Mouse (Mus musculus) ES-E14 (cell line): Measurements from ENCODE around the gene 5830473C10Rik.

Source experiments
- HCFC1 ChIP-seq: IDR thresholded peaks from 2 replicates; pipeline ENCODE4 v1.6.1; 2012; ENCODE audit warnings: low read length, inconsistent platforms, borderline replicate concordance; ENCODE audit not compliant: insufficient read depth
- MAFK ChIP-seq: IDR thresholded peaks from 2 replicates; pipeline ENCODE4 v1.6.1; 2014; ENCODE audit warnings: mild to moderate bottlenecking, low read depth, low read length, inconsistent platforms; ENCODE audit not compliant: insufficient read depth
- ZC3H11A ChIP-seq: IDR thresholded peaks from 2 replicates; pipeline ENCODE4 v1.6.1; 2012; ENCODE audit warnings: low read depth, mild to moderate bottlenecking, inconsistent platforms, low read length, borderline replicate concordance
- ZNF384 ChIP-seq: IDR thresholded peaks from 2 replicates; pipeline ENCODE4 v1.6.1; 2012; ENCODE audit warnings: low read depth, low read length, inconsistent platforms

DNA sequence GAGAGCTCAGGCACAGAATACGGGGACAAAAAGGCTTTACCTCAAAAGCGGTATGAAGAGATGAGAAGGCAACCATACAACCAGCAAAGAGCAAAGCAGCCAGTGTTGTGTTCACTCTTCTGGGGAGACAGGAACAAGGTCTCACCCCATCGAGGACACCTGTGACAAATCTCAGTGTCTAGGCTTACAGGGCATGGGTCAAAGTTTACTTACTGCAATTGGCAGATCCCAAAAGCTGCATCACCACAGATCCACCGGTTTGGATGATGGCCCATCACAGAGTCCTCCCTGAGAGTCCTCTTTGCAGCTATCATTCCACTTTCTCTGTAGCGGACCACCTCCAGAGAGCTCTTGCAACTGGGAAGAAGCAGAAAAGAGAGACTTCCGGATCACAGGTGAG is 45.3 kb upstream of the 5830473C10Rik start:
- TF ChIP-seq ZC3H11A = no peak
- TF ChIP-seq ZNF384 = no peak
- TF ChIP-seq HCFC1 = no peak
- no peak for TF ChIP-seq MAFK
